Mouse (Mus musculus) embryonic facial prominence, embryonic 14.5 days (tissue): ENCODE measurements around the gene Hist1h2an. TPM values are rescaled to one million over a fixed set of nuclear protein-coding genes. Genes with fewer than 3 reads are reported as not detected.
"Not testable (repeated sequence)": the region's sequence is repeated elsewhere in the genome, so short reads cannot be mapped to it uniquely, and the experiment has no call there.

ENCODE experiments used
- ATAC-seq: fragments of 200-750 bp; cut with Nextera tagmentation; 2 replicates; pipeline ENCODE4 v1.8.0; 2017; ENCODE audit warnings: low read depth, moderate number of reproducible peaks, moderate TSS enrichment
- DNase-seq: peaks from one replicate; pipeline ENCODE4 v3.0.0-alpha.2; 2015; ENCODE audit warnings: low spot score
- H3K27ac ChIP-seq: fragments of 300-500 bp; sonication (generic); replicated peaks from 2 replicates; pipeline ENCODE4 v1.5.1; 2014; ENCODE audit warnings: low read depth, mild to moderate bottlenecking, low read length, moderate library complexity
- H3K27me3 ChIP-seq: fragments of 300-500 bp; sonication (generic); replicated peaks from 2 replicates; pipeline ENCODE4 v1.6.1; 2014; ENCODE audit warnings: low read length; ENCODE audit not compliant: control insufficient read depth, insufficient read depth
- H3K36me3 ChIP-seq: fragments of 300-500 bp; sonication (generic); 2 replicates; pipeline ENCODE4 v1.6.1; 2014; ENCODE audit warnings: low read length, mixed read lengths; ENCODE audit not compliant: control insufficient read depth, insufficient read depth
- H3K4me1 ChIP-seq: fragments of 300-500 bp; sonication (generic); 2 replicates; pipeline ENCODE4 v1.6.1; 2014; ENCODE audit warnings: antibody characterized with exemption, low read length; ENCODE audit not compliant: control insufficient read depth, insufficient read depth
- H3K4me2 ChIP-seq: fragments of 300-500 bp; sonication (generic); 2 replicates; pipeline ENCODE4 v1.6.1; 2014; ENCODE audit warnings: low read depth, mild to moderate bottlenecking, low read length, moderate library complexity, mixed read lengths
- H3K4me3 ChIP-seq: fragments of 300-500 bp; sonication (generic); 2 replicates; pipeline ENCODE4 v1.5.1; 2014; ENCODE audit warnings: low read depth, mild to moderate bottlenecking, low read length
- H3K9ac ChIP-seq: fragments of 300-500 bp; sonication (generic); 2 replicates; pipeline ENCODE4 v1.6.1; 2014; ENCODE audit warnings: low read depth, mild to moderate bottlenecking, low read length, moderate library complexity, mixed read lengths
- H3K9me3 ChIP-seq: fragments of 300-500 bp; sonication (generic); 2 replicates; pipeline ENCODE4 v1.6.1; 2016; ENCODE audit warnings: low read length; ENCODE audit not compliant: control insufficient read depth
- WGBS: fragments of 180-500 bp; shearing (Covaris S2); extraction: QIAGEN DNeasy Blood & Tissue Kit; methylation state at CpG from one replicate; pipeline ENCODE4 v1.1.7; 2014; 5-methylcytosine and 5-hydroxymethylcytosine counted together
- polyA plus RNA-seq: library from polyadenylated mRNA; unstranded; fragments of >200 nt; fragmentation: Nextera tagmentation; extraction: Ambion mirVana; gene quantifications from 2 replicates; pipeline ENCODE4 v1.2.1, GENCODE M21; 2014

Hist1h2an gene
- polyA plus RNA-seq, 1 experiment from 2014 or later: 6.0 TPM

DNA sequence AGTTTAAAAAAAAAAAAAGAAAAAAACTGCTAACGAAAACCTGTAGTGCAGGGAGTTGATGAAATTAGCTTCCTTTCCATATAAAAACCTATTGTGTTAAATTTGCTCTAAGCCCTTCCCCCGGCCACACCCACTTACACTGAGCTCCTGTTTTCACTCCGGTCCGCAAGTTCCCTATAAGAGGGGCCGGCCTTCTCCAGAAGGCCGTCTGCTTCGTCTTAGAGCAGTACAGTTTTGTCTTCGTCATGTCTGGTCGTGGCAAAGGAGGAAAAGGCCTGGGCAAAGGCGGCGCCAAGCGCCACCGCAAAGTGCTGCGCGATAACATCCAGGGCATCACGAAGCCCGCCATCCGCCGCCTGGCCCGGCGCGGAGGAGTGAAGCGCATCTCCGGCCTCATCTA is 24.5 kb upstream of the Hist1h2an start, which contains the start of gene Hist1h4m:
Gene Hist1h4m (plus strand): TSS at position 208 of the 400 bp plus-strand sequence.
- Histone ChIP-seq H3K4me3 (0 out of 2 replicates have a peak within 1 kb of the TSS, but pooled peaks have one; percentile 17), H3K4me2 (peak within 1 kb of the TSS; percentile 45)
- not testable (repeated sequence) for H3K36me3 ChIP-seq, H3K9ac ChIP-seq, H3K9me3 ChIP-seq, DNase-seq, H3K27me3 ChIP-seq, H3K27ac ChIP-seq, H3K4me1 ChIP-seq
- no CpG with 5 or more reads among the region's 24 CpGs for WGBS
- ATAC-seq: peak; percentile 59

DNA sequence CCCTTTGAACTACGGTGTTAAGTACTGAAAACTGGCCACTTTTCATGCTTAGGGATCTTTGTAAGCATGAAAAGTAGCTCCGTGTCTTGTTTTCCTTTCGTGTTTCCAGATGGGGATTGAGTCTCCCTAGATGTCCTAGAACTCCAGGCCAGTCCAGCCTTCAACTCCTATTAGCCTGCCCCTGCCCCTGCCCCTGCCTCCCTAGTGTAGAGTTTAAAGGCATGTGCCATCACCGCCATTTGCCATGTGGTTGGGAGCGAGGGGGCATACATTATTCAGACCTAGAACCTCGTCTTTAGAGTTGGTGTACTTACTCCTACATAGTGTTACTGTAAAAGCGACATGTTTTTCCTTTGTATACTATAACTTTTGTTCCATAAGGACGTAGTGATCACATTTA is 24.1 kb upstream of the Hist1h2an start:
- not testable (repeated sequence) for H3K9me3 ChIP-seq, H3K36me3 ChIP-seq, H3K4me1 ChIP-seq, H3K27ac ChIP-seq, H3K4me2 ChIP-seq, DNase-seq, H3K4me3 ChIP-seq, H3K9ac ChIP-seq, H3K27me3 ChIP-seq
- no CpG with 5 or more reads among the region's 8 CpGs for WGBS
- 0 out of 2 replicates have a peak, but pooled peaks have one; percentile 10 for ATAC-seq

DNA sequence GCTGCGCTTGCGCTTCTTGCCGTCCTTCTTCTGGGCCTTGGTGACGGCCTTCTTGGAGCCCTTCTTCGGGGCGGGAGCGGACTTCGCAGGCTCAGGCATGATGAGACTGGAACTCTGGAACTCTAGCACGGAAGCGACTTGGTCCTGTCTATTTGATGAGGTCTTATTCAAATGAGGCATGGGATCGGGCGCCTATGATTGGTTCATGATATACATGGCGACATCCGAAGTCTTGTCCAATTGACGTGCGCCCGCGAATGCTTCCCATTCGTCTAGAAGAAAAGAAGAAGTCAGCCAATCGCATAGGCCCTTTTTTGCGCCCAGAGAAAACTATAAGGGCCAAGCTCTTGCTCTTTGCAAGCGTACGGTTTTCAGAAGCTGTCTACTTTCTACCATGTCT is 23.1 kb upstream of the Hist1h2an start, which contains the start of the genes Hist1h2bq and Hist1h2ao:
Gene Hist1h2bq (minus strand): TSS at position 125 of the 400 bp plus-strand sequence.
Gene Hist1h2ao (plus strand): TSS at position 393 of the 400 bp plus-strand sequence.
- not testable (repeated sequence) for H3K9ac ChIP-seq, H3K27me3 ChIP-seq, H3K4me3 ChIP-seq, H3K36me3 ChIP-seq, H3K4me1 ChIP-seq, H3K9me3 ChIP-seq, H3K27ac ChIP-seq, H3K4me2 ChIP-seq, DNase-seq
- ATAC-seq: peak; percentile 96
- WGBS: no CpG with 5 or more reads among the region's 23 CpGs

DNA sequence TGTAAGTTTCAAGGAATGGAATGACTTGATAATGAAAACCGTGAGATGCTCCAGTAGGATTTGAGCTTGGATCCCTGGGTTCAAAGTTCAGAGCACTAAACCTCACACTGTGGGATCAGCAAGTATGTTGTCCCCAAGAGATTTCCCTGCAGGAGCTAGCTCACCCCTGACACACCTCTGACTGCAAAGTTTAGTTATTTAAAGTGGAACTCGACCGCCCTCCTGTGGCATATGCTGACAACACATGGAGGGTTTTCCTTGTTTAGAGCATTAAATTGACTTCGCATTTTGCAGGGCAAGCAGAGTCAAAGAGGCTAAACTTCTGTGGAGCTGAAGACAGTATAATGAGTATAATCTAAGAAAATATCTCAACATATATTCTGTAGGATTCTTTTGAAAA is 16.0 kb upstream of the Hist1h2an start:
- no CpG with 5 or more reads among the region's 4 CpGs for WGBS
- not testable (repeated sequence) for H3K36me3 ChIP-seq, H3K9me3 ChIP-seq, H3K4me3 ChIP-seq, H3K27me3 ChIP-seq, H3K9ac ChIP-seq, DNase-seq, H3K27ac ChIP-seq, H3K4me2 ChIP-seq, H3K4me1 ChIP-seq
- ATAC-seq: peak; percentile 82

DNA sequence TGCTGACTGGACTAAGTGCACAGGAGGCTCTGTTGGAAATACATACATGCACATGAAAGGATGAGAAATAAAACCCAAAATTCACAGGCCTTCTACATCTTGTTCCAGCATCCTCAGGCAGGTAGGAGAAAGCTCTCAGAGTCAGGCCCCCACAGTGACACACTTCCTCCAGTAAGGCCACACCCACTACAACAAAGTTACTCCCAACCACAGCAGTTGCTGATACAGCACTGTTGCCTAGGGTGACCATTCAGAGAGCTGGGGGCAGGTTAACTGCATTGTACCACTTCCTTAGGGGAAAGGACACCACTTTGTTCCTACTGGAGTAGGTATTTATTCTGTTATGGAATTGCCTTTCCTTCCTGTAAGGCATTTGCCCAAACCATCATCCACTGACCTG is 10.1 kb upstream of the Hist1h2an start:
- not testable (repeated sequence) for H3K4me1 ChIP-seq, H3K4me3 ChIP-seq, H3K27me3 ChIP-seq, ATAC-seq, H3K36me3 ChIP-seq, H3K9me3 ChIP-seq, H3K4me2 ChIP-seq, H3K9ac ChIP-seq, DNase-seq, H3K27ac ChIP-seq

DNA sequence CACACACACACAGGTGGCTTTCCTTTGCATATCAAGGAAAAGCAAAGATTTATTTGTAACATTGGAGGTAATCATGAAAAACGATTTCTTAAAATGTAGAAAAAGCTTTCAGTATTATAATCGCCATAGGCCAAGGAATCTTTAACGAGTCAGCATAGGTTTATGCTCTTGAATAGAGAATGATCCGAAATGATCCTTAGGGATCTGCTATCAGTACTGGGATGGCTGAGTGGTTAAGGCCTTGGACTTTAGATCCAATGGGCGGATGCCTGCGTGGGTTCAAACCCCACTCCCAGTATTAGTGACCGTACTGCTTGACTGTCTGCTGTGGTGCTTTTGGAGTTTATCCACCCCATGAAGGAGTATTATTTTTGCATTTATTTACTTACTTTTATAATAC is 8.6 kb upstream of the Hist1h2an start:
- no peaks in the 10 kb centered on the region for H3K36me3 ChIP-seq
- no peak overlapping the region for H3K4me2 ChIP-seq
- ATAC-seq (no peak), DNase-seq (no peak)
- H3K27ac ChIP-seq: no peak overlapping the region
- H3K9me3 ChIP-seq: no peaks in the 10 kb centered on the region
- no peak overlapping the region for H3K9ac ChIP-seq
- peaks cover 2% of the 10 kb centered on the region; the same call in 1 of the 2 replicates for H3K4me1 ChIP-seq
- no peaks in the 10 kb centered on the region for H3K27me3 ChIP-seq
- WGBS: 90% methylated on average over 7 of the region's 7 CpGs
- no peak overlapping the region for H3K4me3 ChIP-seq

DNA sequence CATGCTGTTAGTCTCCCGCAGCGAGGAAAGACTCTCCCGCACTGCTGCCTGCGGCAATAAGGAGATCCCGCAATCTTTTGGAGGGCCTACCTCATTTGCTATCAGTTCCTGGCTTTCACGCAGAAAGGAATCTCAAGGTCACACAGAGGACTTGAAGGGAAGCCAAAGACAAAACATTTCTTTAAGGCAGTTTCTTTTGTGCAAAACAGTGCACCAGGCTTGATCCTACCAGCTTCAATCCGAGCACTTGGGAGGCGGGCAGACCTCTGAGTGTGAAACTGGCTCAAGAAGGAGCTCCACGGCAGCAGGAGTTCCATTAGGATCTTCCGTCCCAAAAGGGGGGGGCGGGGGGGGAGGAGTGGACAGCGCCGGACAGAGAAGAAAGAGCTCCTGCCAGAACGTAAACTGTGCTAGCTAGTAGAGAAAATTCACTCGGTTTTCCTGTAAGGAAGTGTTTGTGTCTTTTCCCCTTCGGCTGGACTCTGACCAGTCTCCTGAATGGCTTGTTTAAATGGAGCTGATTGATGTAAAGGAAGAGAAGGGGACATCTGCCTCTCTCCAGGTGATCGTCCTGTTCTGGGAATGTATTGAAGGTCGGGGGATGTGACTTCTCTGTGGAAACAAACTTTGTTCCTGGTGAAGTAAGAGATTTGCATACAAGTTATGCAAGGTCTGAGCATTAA is 3.7 kb upstream of the Hist1h2an start:
- ATAC-seq (no peak), DNase-seq (peak; percentile 13)
- H3K4me3 ChIP-seq: peak overlapping the region; percentile 16; the same call in 1 of the 2 replicates
- no peaks in the 10 kb centered on the region for H3K36me3 ChIP-seq
- peaks cover 22% of the 10 kb centered on the region for H3K4me1 ChIP-seq
- H3K9me3 ChIP-seq: no peaks in the 10 kb centered on the region
- peak overlapping the region; percentile 51 for H3K9ac ChIP-seq
- WGBS: 11% methylated on average over 18 of the region's 18 CpGs
- H3K27me3 ChIP-seq: no peaks in the 10 kb centered on the region
- H3K27ac ChIP-seq: peak overlapping the region; percentile 48
- H3K4me2 ChIP-seq: peak overlapping the region; percentile 49

DNA sequence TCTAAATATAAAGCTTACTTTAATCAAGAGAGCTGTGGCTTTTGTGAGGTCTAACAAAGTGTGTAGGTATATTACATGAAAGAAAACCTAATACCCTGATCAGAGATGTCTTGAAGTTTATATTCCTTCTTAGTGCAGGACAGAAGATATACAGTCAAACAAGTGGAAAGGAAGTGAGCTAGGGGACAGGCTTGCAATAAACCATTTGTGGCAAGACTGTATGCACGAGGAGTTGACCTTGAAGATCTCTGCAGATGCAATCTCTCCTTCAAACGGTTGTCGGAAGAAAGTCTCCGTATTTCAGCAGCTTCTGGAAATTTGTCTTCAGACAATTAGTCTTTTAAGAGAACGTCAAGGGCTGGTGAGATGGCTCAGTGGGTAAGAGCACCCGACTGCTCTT is 2.9 kb upstream of the Hist1h2an start:
- H3K4me2 ChIP-seq: no peak overlapping the region
- WGBS: 52% methylated on average over 6 of the region's 6 CpGs
- H3K27ac ChIP-seq: no peak overlapping the region
- H3K4me1 ChIP-seq: peaks cover 22% of the 10 kb centered on the region
- ATAC-seq: no peak
- no peaks in the 10 kb centered on the region for H3K36me3 ChIP-seq
- DNase-seq: no peak
- H3K27me3 ChIP-seq: no peaks in the 10 kb centered on the region
- no peak overlapping the region for H3K9ac ChIP-seq
- no peaks in the 10 kb centered on the region for H3K9me3 ChIP-seq
- no peak overlapping the region for H3K4me3 ChIP-seq
